Mouse (Mus musculus): Measurements from ENCODE around the gene Smco2. TPM values are rescaled to one million over a fixed set of nuclear protein-coding genes. Genes with fewer than 3 reads are reported as not detected.

The Smco2 gene
- total RNA-seq, 2 experiments from 2014 or later: not detected

DNA sequence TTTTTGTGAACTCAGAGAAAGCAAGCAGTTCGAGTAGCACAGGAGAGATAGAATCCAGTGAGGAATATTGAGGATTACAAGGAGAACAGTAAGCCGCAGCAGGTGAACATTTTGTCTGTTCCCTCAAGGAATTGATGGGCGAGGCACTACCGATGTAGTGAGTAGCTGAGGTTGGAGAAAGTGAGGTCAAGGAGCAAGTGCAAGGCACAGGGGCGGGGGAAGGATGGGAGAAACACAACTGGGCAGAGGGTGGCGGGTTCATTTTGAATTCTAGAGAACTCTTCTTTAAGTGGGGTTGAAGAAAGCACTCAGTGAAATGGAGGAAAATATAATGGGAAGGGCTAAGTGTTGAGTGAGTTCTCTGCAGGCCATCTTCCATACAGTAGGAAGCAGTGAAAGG, 48.8 kb downstream of the Smco2 start:
- no peak for DNase-seq (ENCODE audit: low spot score in 2 of 2)

GRCm38 (mm10) chr6:146899647-146900046, 49.7 kb downstream of the Smco2 start:
- DNase-seq (ENCODE audit: low spot score in 2 of 2): no peak

GRCm38 (mm10) chr6:146901929-146902328, 52.0 kb downstream of the Smco2 start:
- no peak for DNase-seq (ENCODE audit: low spot score in 2 of 2)

GRCm38 (mm10) chr6:146903632-146904031, 53.7 kb downstream of the Smco2 start:
- DNase-seq (ENCODE audit: low spot score in 2 of 2): no peak

DNA sequence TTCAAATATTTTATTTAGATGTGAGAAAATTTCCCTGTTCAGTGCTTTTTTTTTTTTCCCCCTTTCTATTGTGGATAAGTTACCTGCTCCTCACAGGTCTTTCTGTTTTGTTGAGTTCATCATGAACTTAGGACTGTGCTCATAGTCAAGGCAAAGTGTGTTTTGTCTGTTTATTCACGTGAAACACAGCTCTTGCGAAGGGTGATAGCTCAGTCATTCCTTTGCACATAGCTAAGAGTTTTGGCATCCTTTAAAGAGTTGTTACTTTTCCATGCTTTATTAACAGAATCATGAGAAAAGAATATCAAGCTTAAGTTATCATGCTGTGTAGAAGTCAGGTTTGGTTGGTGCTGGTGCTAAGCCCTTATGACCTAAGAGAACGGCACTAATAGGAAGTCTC, 54.8 kb downstream of the Smco2 start:
- DNase-seq (ENCODE audit: low spot score in 2 of 2): no peak

DNA sequence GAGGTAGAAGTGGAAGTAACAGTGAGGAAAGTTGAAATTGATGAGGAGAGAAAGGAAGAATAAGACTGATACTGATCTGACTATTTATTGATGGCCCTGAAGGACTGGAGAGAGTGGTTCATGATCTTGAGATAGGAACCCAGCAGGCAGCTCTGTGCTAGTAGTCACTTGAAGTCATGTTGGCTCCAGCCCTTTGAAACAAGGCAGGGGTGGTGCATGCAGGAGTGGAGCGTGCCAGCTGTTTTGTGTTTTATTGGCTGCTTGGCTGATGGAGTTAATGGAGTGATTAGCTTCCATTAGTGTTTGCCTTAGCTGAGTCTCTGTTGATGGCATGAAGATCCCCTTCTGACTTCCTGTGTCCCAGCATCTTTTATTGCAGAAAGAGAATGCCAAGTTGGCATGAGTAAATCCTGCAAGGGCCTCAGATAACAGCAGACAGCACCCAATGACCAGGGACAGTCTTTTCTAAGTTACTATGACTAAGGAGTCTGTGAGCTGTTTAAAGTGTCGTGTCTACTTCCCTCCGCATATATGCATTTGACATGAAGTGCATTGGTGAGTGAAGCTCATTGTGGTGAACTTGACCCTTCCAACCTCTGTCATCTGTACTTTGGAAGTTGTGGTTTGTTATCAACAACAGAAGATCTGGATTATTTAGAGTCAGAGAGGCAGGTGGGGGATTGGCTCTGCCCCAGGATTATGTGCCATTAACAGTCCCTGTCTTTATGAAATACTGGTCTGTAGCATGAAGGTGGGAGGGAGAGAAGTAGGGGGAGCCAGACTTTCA, 56.3 kb downstream of the Smco2 start:
- DNase-seq (ENCODE audit: low spot score in 2 of 2): no peak

DNA sequence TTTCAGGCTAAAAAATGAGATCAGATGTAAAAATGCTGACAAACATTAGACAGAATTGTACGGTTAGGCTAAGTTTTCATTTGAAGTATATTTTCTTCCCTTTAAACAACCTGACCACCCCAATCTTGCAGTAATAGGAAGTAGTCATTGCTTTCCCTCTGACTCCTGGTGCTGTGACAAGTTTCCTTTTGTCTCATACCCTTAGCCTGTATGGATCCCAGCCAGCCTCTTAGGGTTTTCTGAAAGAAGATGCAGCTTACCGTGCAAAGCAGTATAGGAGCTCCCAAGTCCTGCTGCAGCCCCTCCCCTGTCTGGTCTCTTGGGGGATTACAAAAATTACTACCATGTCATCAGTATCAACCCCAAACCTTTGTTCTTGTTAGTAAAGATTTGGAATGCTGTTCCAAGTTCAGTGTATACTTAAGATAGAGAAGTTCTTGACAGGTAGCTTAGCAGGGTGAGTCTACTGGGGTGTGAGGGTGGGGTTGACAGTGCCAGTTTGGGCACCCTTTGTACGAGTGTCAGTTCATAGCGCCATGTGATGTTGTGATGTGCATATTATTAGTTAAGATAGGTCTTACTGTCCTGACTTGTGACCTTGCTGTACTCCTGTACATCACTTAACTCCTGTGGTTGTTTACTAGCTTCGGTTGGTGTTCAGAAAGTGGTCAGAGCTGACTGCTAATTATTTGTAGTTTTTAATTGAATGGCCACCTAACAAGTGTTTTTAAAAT, 57.3 kb downstream of the Smco2 start:
- DNase-seq (ENCODE audit: low spot score in 2 of 2): no peak

- DNase-seq (ENCODE audit: low spot score in 2 of 2): no peak
Observed at GRCm38 (mm10) chr6:146907795-146908190, 57.9 kb downstream of the Smco2 start.

DNA sequence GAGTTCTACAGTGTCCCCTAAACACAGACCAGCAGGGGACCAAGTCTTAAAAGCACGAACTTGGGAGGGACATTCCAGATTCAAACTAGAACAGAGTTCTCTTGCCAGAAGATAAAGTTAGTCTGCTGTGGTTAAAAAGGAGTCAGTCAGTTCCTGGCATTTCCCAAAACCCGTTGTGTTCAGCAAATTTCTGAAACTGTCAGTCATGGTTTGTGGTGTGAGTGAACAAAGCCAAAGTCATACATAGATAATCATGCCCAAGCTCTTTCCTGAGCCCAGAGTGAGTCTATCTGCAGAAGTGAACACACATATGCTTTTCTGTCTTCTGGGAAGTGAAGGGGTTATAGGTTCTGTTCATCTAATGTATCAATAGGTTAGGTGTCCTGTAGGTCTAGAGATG, 58.9 kb downstream of the Smco2 start:
- no peak for DNase-seq (ENCODE audit: low spot score in 2 of 2)

DNA sequence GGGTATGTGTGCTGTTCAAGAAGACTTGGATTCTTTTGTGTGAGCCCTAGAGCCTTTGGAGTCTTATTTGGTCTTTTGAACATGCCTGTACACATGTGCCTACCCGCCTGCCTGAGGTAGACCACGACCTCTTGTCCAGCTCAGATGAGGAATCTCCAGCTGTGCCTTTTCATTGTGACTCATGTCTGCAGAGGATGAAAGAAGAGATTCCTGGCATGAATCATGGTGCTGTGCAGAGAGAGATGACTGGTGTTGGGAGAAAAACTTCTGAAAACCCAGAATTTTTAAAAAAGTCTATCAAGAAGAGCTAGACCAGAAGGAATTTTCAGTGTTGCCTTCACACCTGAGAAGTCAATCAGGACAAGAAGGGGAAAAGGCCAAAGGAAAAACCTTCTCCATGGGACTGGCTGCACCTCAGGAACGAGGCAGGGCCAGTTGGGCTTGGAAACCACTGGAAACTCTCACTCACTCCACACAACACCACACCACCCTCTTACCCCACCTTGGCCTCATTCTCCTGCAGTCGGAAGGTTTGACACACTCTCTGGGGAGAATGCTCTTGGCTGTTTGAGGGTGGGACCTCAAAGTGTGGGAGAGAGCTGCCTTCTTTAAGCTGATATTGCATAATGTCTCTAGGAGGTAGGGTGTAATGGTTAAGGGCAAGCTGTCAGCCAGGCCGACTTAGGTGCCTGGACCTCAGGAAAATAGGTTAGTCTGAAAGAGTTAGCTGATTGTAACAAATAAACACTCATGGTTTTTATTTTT, 60.0 kb downstream of the Smco2 start:
- DNase-seq (ENCODE audit: low spot score in 2 of 2): no peak

DNA sequence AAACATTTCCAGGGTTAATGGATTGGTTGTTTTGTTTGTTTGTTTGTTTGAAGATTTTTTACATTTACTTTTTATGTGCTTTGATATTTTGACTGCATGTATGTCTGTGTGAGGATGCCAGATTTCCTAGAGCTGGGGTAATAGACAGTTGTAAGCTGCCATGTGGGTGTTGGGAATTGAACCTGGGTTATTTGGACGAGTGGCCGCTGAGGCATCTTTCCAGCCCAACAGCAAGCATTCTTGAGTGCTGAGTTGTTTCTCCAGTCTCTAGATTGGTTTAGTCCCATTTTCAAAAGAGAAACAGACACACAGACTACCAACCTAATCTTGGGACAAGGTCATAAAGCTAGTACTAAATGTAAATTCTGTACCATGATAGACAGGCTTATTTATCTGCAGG, 60.9 kb downstream of the Smco2 start:
- no peak for DNase-seq (ENCODE audit: low spot score in 2 of 2)

DNA sequence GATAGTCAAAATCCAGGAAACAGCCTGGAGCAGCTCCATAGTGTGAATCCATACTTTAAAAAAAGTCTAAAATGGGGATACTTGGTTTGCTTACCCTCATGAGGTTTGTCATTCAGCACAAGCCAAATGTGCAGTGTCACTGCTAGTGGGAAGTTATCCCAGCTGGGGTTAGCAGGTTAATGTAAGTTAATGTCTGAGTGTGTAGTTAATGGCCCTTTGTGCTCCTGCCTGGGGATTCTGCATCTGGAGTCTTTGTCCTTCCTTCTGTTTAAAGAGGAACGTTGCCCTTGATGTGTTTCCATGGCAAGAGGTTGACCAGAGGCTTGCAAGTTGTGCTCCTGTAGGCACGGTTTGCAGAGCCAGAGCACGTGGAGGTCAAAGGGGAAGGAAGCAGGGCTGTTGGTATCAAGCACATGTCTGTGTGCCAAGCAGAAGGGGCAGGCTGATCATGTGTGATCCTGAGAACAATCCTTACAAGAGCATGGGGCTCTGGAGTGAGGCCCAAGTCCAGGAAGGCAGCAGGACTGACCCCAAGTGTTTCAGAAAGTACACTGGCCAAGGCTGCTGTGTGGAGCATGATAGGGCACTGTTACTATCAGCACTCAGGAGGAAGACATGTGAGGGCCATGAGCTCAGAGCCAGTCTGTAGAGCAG, 63.1 kb downstream of the Smco2 start:
- no peak for DNase-seq (ENCODE audit: low spot score in 2 of 2)

GRCm38 (mm10) chr6:146913489-146914198, 63.7 kb downstream of the Smco2 start:
- DNase-seq (ENCODE audit: low spot score in 2 of 2): no peak

DNA sequence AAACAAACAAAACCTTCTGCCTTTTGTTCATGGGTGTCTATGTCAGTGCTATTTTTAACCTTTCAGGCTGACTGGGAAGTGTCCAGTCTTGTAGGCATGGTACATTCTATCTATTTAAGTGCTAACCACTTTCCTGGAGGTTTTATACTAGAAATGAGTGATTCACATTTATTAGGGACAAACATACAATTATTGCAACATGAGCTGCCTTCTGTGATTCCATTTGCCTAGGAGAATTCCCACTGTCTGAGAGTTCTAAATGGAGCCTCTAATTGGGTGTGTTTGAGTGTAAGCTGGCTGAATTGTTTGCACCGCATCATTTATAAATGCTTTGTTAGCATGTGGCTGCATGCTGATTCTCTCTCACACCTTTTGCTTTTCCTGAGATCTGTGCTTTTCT, 65.9 kb downstream of the Smco2 start:
- DNase-seq (ENCODE audit: low spot score in 2 of 2): no peak

GRCm38 (mm10) chr6:146917396-146917795, 67.5 kb downstream of the Smco2 start:
- no peak for DNase-seq (ENCODE audit: low spot score in 2 of 2)

DNA sequence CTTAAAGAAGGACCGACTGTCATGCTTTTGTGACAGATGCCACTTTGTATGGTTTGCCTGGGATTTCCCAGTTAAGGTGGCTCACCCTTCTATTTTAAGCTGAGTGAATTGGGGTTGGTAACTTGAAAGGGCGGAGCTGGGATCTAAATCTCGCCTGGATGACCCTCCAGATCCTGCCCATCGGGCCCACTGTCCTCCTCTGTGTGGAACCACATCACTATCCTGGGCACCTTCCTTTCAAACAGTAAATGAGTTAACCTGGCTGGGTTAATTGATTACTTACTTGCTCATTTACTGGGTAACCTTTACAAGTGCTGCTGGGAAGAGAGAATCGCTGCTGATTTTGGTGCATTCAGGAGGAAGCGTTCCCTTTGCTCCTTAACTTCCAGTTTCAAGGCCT, 68.4 kb downstream of the Smco2 start:
- DNase-seq (ENCODE audit: low spot score in 2 of 2): no peak

Other genes with a start within 250 kb of the Smco2 start
- 10 to 100 TPM; 49.2 to 49.5 TPM for gene Med21, start 207.6 kb upstream of the Smco2 start, total RNA-seq (2021)
- gene Tm7sf3, start 207.3 kb upstream of the Smco2 start, total RNA-seq (2021): 10 to 100 TPM; 27.2 to 27.5 TPM
- gene Stk38l, start 125.1 kb upstream of the Smco2 start, total RNA-seq (2021): 10 to 100 TPM; 25.5 to 26.3 TPM
- gene Arntl2, start 54.0 kb upstream of the Smco2 start, total RNA-seq (2021): 10 to 100 TPM in 1 of 2 experiments, 1 to 10 TPM in 1; 5.9 to 10.2 TPM
- 10 to 100 TPM; 54.5 to 60.4 TPM for gene Ppfibp1, start 38.4 kb downstream of the Smco2 start, total RNA-seq (2021)
- not detected for gene 1700034J05Rik, start 104.3 kb downstream of the Smco2 start, total RNA-seq (2021)
- gene Rep15, start 182.5 kb downstream of the Smco2 start, total RNA-seq (2021): 1 to 10 TPM; 1.4 to 2.6 TPM
- gene Mrps35, start 192.7 kb downstream of the Smco2 start, total RNA-seq (2021): 10 to 100 TPM; 45.3 to 48.1 TPM
- gene Mansc4, start 236.9 kb downstream of the Smco2 start, total RNA-seq (2021): under 1 TPM in 1 of 2 experiments, not detected in 1; 0.33 TPM
- gene Klhl42, start 241.3 kb downstream of the Smco2 start, total RNA-seq (2021): 10 to 100 TPM; 22.0 to 22.1 TPM

Measured in left cerebral cortex, adult 18-20 months (tissue).